Comparison of ENCODE assay signal across 15 mouse cellular contexts in the genomic region with DNA sequence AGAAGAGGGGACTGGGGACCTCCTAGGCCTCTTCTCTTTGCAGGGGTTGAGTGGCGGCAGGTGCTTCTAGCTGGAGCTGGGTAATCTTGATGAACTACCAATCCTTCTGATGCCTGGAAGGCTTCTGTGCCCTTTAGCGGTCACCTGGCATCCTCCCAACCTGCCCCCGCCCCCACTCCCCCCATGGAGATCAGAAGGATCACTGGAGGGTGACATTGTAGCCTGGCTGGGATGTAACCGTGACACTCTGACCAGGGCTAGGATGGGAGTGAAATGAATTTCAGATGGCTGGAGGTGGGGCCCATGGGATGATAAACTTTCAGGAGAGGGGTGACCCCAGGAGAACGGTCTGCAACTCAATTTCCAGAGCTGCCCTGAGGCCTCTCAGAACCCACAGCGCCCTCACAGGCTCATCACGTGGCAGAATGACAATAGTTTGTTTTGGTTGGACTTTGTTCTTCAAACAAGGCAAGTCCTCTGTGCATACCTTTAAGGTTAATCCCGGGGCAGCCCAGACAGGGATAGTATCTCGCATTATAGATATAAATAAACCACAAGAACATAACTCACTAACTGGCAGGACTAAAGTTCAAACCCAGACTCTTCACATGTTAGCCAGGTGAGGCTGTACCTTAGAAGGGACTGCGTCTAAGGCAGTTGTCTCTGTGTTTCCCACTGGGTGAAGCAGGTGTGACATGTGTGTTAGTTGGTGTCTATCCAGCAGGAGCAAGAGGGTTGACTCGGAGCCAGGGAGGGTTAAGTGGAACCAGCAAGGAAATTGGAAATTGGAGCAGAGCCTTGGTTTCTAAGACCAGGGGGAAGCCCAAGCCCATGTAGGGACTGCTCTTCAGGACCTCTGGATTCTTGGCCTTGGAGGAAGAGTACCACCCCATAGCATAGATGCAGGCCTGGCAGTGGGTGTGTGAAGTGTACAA. TPM values are rescaled to one million over a fixed set of nuclear protein-coding genes. Genes with fewer than 3 reads are reported as not detected.
A peak's percentile ranks its signal among the peaks of the same experiment; 100 is the strongest.
DNase-seq lines count a peak whose midpoint lies in the region; ATAC-seq and TF ChIP-seq lines count a peak whose summit lies in the region.
"Had no signal": no experiment of that assay in that cellular context is flagged by ENCODE, and none has a peak within 500 bp of the region (broad histone marks: within the 10 kb centered on the region; RNA-seq: fewer than 3 reads in every experiment).

No protein-coding gene starts in this region.

- DNase-seq in forebrain, embryonic 14.5 days (ENCODE audit: low spot score): no peak
- no peak for DNase-seq in midbrain, embryonic 10.5 days (ENCODE audit: low spot score)
- DNase-seq in kidney, postnatal 0 days (ENCODE audit: low spot score): no peak
- peak; percentile 83 for DNase-seq in yolk sac, embryonic 10.5 days (ENCODE audit: low spot score)
- no peak for DNase-seq in gastrocnemius, postnatal 25 days
- no peak for DNase-seq in gastrocnemius, adult 8-10 months (ENCODE audit: low spot score in 2 of 2)
- DNase-seq: adrenal gland, postnatal 25 days; B cell, adult 2 months; lung, postnatal 14 days; thymus, adult 2 months had no signal

- no peak overlapping the region for H3K9ac ChIP-seq in forebrain, embryonic 14.5 days (ENCODE audit: low read length)
- no peak overlapping the region for H3K9ac ChIP-seq in forebrain, embryonic 13.5 days
- no peak overlapping the region for H3K9ac ChIP-seq in midbrain, embryonic 15.5 days
- no peak overlapping the region for H3K9ac ChIP-seq in kidney, postnatal 0 days (ENCODE audit: low read depth, low read length)
- H3K9ac ChIP-seq: hindbrain, embryonic 15.5 days had no signal

- 61% methylated on average over 11 of the region's 11 CpGs for WGBS in forebrain, embryonic 14.5 days
- 60% methylated on average over 11 of the region's 11 CpGs for WGBS in forebrain, embryonic 13.5 days
- 52% methylated on average over 11 of the region's 11 CpGs for WGBS in midbrain, embryonic 10.5 days
- 58% methylated on average over 11 of the region's 11 CpGs for WGBS in midbrain, embryonic 15.5 days
- 34% methylated on average over 11 of the region's 11 CpGs for WGBS in kidney, postnatal 0 days

- no peaks in the 10 kb centered on the region for H3K27me3 ChIP-seq in forebrain, embryonic 14.5 days (replicated peaks; ENCODE audit: control insufficient read depth, insufficient read depth, low read length)
- H3K27me3 ChIP-seq in forebrain, embryonic 13.5 days: no peaks in the 10 kb centered on the region
- H3K27me3 ChIP-seq in midbrain, embryonic 10.5 days (ENCODE audit: low read depth, poor library complexity, severe bottlenecking): peaks cover 29% of the 10 kb centered on the region
- no peaks in the 10 kb centered on the region for H3K27me3 ChIP-seq in midbrain, embryonic 15.5 days (replicated peaks)
- H3K27me3 ChIP-seq in kidney, postnatal 0 days (ENCODE audit: insufficient read depth, low read length): no peaks in the 10 kb centered on the region
- H3K27me3 ChIP-seq: hindbrain, embryonic 15.5 days had no signal

- no peaks in the 10 kb centered on the region for H3K9me3 ChIP-seq in forebrain, embryonic 14.5 days (replicated peaks; ENCODE audit: control insufficient read depth, low read length)
- H3K9me3 ChIP-seq in forebrain, embryonic 13.5 days (replicated peaks): no peaks in the 10 kb centered on the region
- no peaks in the 10 kb centered on the region for H3K9me3 ChIP-seq in midbrain, embryonic 10.5 days (replicated peaks)
- no peaks in the 10 kb centered on the region for H3K9me3 ChIP-seq in midbrain, embryonic 15.5 days
- H3K9me3 ChIP-seq in kidney, postnatal 0 days (replicated peaks; ENCODE audit: low read length): no peaks in the 10 kb centered on the region
- H3K9me3 ChIP-seq: hindbrain, embryonic 15.5 days had no signal

- H3K27ac ChIP-seq in forebrain, embryonic 14.5 days (ENCODE audit: low read depth, low read length): no peak overlapping the region
- H3K27ac ChIP-seq in forebrain, embryonic 13.5 days: no peak overlapping the region; the same call in 1 of the 2 replicates
- peak overlapping the region; percentile 57 for H3K27ac ChIP-seq in midbrain, embryonic 10.5 days (replicated peaks)
- H3K27ac ChIP-seq in midbrain, embryonic 15.5 days: no peak overlapping the region
- 0 out of 2 replicates have a peak overlapping the region, but pooled peaks have one; percentile 5 for H3K27ac ChIP-seq in kidney, postnatal 0 days
- H3K27ac ChIP-seq: hindbrain, embryonic 15.5 days had no signal

- H3K4me2 ChIP-seq in forebrain, embryonic 14.5 days (ENCODE audit: low read length): no peak overlapping the region
- H3K4me2 ChIP-seq in forebrain, embryonic 13.5 days: no peak overlapping the region
- H3K4me2 ChIP-seq in midbrain, embryonic 15.5 days: no peak overlapping the region
- H3K4me2 ChIP-seq in kidney, postnatal 0 days (ENCODE audit: low read length): no peak overlapping the region
- H3K4me2 ChIP-seq: hindbrain, embryonic 15.5 days had no signal

- no peaks in the 10 kb centered on the region for H3K36me3 ChIP-seq in forebrain, embryonic 14.5 days (ENCODE audit: control insufficient read depth, insufficient read depth, low read length)
- no peaks in the 10 kb centered on the region for H3K36me3 ChIP-seq in forebrain, embryonic 13.5 days (ENCODE audit: poor library complexity, severe bottlenecking)
- no peaks in the 10 kb centered on the region for H3K36me3 ChIP-seq in midbrain, embryonic 10.5 days
- no peaks in the 10 kb centered on the region for H3K36me3 ChIP-seq in midbrain, embryonic 15.5 days (replicated peaks)
- H3K36me3 ChIP-seq in kidney, postnatal 0 days (ENCODE audit: insufficient read depth, low read length): no peaks in the 10 kb centered on the region
- H3K36me3 ChIP-seq: hindbrain, embryonic 15.5 days had no signal

- ATAC-seq in forebrain, embryonic 14.5 days: 0 out of 2 replicates have a peak, but pooled peaks have one; percentile 19
- ATAC-seq in forebrain, embryonic 13.5 days: no peak
- ATAC-seq in midbrain, embryonic 15.5 days (replicated peaks): no peak
- ATAC-seq in kidney, postnatal 0 days (replicated peaks; ENCODE audit: low FRiP score, low read depth): peak; percentile 55
- ATAC-seq: midbrain, embryonic 16.5 days had no signal

- peaks cover 24% of the 10 kb centered on the region for H3K4me1 ChIP-seq in forebrain, embryonic 14.5 days (ENCODE audit: control insufficient read depth, insufficient read depth, low read length)
- peaks cover 31% of the 10 kb centered on the region for H3K4me1 ChIP-seq in forebrain, embryonic 13.5 days
- peaks cover 43% of the 10 kb centered on the region for H3K4me1 ChIP-seq in midbrain, embryonic 10.5 days
- peaks cover 21% of the 10 kb centered on the region for H3K4me1 ChIP-seq in midbrain, embryonic 15.5 days
- peaks cover 16% of the 10 kb centered on the region for H3K4me1 ChIP-seq in kidney, postnatal 0 days (replicated peaks; ENCODE audit: insufficient read depth, low read length)

- no peak overlapping the region for H3K4me3 ChIP-seq in forebrain, embryonic 14.5 days (ENCODE audit: low read depth, low read length)
- H3K4me3 ChIP-seq in forebrain, embryonic 13.5 days: no peak overlapping the region
- H3K4me3 ChIP-seq in midbrain, embryonic 10.5 days: no peak overlapping the region
- no peak overlapping the region for H3K4me3 ChIP-seq in midbrain, embryonic 15.5 days
- H3K4me3 ChIP-seq in kidney, postnatal 0 days (replicated peaks; ENCODE audit: low read depth, low read length): no peak overlapping the region
- H3K4me3 ChIP-seq: hindbrain, embryonic 15.5 days had no signal

- TF ChIP-seq CTCF in kidney, postnatal 0 days (IDR thresholded peaks at IDR 0.05; ENCODE audit: low read depth): no peak

RNA-seq across cellular contexts. Expression of a gene that starts 25.2 kb away (rescaled TPM):
- 2.4 and 3.4 TPM in 2 replicates for polyA plus RNA-seq in forebrain, embryonic 14.5 days (2014; fragmentation: Nextera tagmentation; extraction: Ambion mirVana)
- polyA plus RNA-seq in forebrain, embryonic 13.5 days (2015; fragmentation: Nextera tagmentation; extraction: Ambion mirVana): 2.3 and 3.3 TPM in 2 replicates
- polyA plus RNA-seq in midbrain, embryonic 10.5 days (2016; fragmentation: Nextera tagmentation; extraction: Ambion mirVana): 0.86 and 1.7 TPM in 2 replicates
- polyA plus RNA-seq in midbrain, embryonic 15.5 days (2015; fragmentation: Nextera tagmentation; extraction: Ambion mirVana): 2.8 and 3.7 TPM in 2 replicates
- polyA plus RNA-seq in kidney, postnatal 0 days (2015; fragmentation: Nextera tagmentation; extraction: Ambion mirVana): 0.39 and 0.40 TPM in 2 replicates
- total RNA-seq in gastrocnemius, postnatal 25 days (2021): under 1 TPM in 1 of 2 experiments, not detected in 1; 0.75 TPM
- total RNA-seq in gastrocnemius, adult 8-10 months (2022): under 1 TPM in 1 of 4 experiments, not detected in 3; 0.29 TPM

RNA-seq across cellular contexts. Expression of a gene that starts 38.7 kb away (rescaled TPM):
- 2.6 and 5.5 TPM in 2 replicates for polyA plus RNA-seq in forebrain, embryonic 14.5 days (2014; fragmentation: Nextera tagmentation; extraction: Ambion mirVana)
- polyA plus RNA-seq in forebrain, embryonic 13.5 days (2015; fragmentation: Nextera tagmentation; extraction: Ambion mirVana): 1.3 and 3.1 TPM in 2 replicates
- polyA plus RNA-seq in midbrain, embryonic 10.5 days (2016; fragmentation: Nextera tagmentation; extraction: Ambion mirVana): 0.31 and 0.67 TPM in 2 replicates
- 8.4 and 9.5 TPM in 2 replicates for polyA plus RNA-seq in midbrain, embryonic 15.5 days (2015; fragmentation: Nextera tagmentation; extraction: Ambion mirVana)
- 2.2 TPM in 2 replicates for polyA plus RNA-seq in kidney, postnatal 0 days (2015; fragmentation: Nextera tagmentation; extraction: Ambion mirVana)
- 10 to 100 TPM; 14.9 to 21.8 TPM for total RNA-seq in gastrocnemius, postnatal 25 days (2021)
- total RNA-seq in gastrocnemius, adult 8-10 months (2022): 10 to 100 TPM; 11.0 to 30.6 (median 17.9) TPM
- total RNA-seq: ES-E14 had no signal

Comparison
In these comparisons a context has a peak if more than half of its experiments do, and no peak if none do; other contexts are left out.
1. ATAC-seq: peak in forebrain, embryonic 14.5 days (single experiment) and kidney, postnatal 0 days (single experiment); none in forebrain, embryonic 13.5 days (single experiment) and midbrain, embryonic 15.5 days (single experiment).
2. H3K27ac ChIP-seq: peak in midbrain, embryonic 10.5 days (single experiment) and kidney, postnatal 0 days (single experiment); none in forebrain, embryonic 14.5 days (single experiment), forebrain, embryonic 13.5 days (single experiment) and midbrain, embryonic 15.5 days (single experiment).